18 mouse cellular contexts compared by ENCODE assay signal in genomic region chr10:84111502-84111901, GRCm38 (mm10).
DNase-seq lines count a peak whose midpoint lies in the region; ATAC-seq and TF ChIP-seq lines count a peak whose summit lies in the region.
"Had no signal": no experiment of that assay in that cellular context is flagged by ENCODE, and none has a peak within 500 bp of the region (broad histone marks: within the 10 kb centered on the region; RNA-seq: fewer than 3 reads in every experiment).

No protein-coding gene starts in this region.

- H3K4me1 ChIP-seq in forebrain, embryonic 14.5 days (ENCODE audit: control insufficient read depth, insufficient read depth, low read length): 0 out of 2 replicates have a peak, but pooled peaks cover 2% of the 10 kb centered on the region
- peaks cover 11% of the 10 kb centered on the region for H3K4me1 ChIP-seq in forebrain, embryonic 12.5 days
- H3K4me1 ChIP-seq in midbrain, embryonic 14.5 days (ENCODE audit: control insufficient read depth, insufficient read depth, low read length): 0 out of 2 replicates have a peak, but pooled peaks cover 4% of the 10 kb centered on the region
- H3K4me1 ChIP-seq in midbrain, embryonic 15.5 days: no peaks in the 10 kb centered on the region
- H3K4me1 ChIP-seq in hindbrain, postnatal 0 days (ENCODE audit: insufficient read depth, low read length): no peaks in the 10 kb centered on the region
- H3K4me1 ChIP-seq in lung, postnatal 0 days (ENCODE audit: insufficient read depth, low read depth, low read length): no peaks in the 10 kb centered on the region
- H3K4me1 ChIP-seq: heart, embryonic 15.5 days had no signal

- no peak overlapping the region for H3K4me2 ChIP-seq in forebrain, embryonic 14.5 days (ENCODE audit: low read length)
- H3K4me2 ChIP-seq in forebrain, embryonic 12.5 days: no peak overlapping the region
- no peak overlapping the region for H3K4me2 ChIP-seq in midbrain, embryonic 14.5 days (ENCODE audit: low read length)
- no peak overlapping the region for H3K4me2 ChIP-seq in midbrain, embryonic 15.5 days
- no peak overlapping the region for H3K4me2 ChIP-seq in hindbrain, postnatal 0 days (ENCODE audit: low read depth, low read length)
- no peak overlapping the region for H3K4me2 ChIP-seq in lung, postnatal 0 days (replicated peaks; ENCODE audit: low read depth, low read length)
- H3K4me2 ChIP-seq: heart, embryonic 15.5 days; hindbrain, embryonic 14.5 days; limb, embryonic 13.5 days; midbrain, embryonic 12.5 days had no signal

- no peak for ATAC-seq in forebrain, embryonic 14.5 days
- ATAC-seq in forebrain, embryonic 12.5 days (ENCODE audit: low FRiP score): no peak
- ATAC-seq in midbrain, embryonic 14.5 days (ENCODE audit: low FRiP score, low TSS enrichment): no peak
- ATAC-seq in midbrain, embryonic 15.5 days (replicated peaks): no peak
- no peak for ATAC-seq in hindbrain, postnatal 0 days
- no peak for ATAC-seq in lung, postnatal 0 days
- ATAC-seq: intestine, postnatal 0 days had no signal

- 27% methylated on average over 5 of the region's 5 CpGs for WGBS in forebrain, embryonic 14.5 days
- WGBS in forebrain, embryonic 12.5 days: 22% methylated on average over 5 of the region's 5 CpGs
- WGBS in midbrain, embryonic 14.5 days: 15% methylated on average over 5 of the region's 5 CpGs
- 15% methylated on average over 5 of the region's 5 CpGs for WGBS in midbrain, embryonic 15.5 days
- WGBS in hindbrain, postnatal 0 days: 36% methylated on average over 5 of the region's 5 CpGs
- 54% methylated on average over 5 of the region's 5 CpGs for WGBS in lung, postnatal 0 days

- TF ChIP-seq EP300 in lung, postnatal 0 days (IDR thresholded peaks at IDR 0.05): no peak

- no peak overlapping the region for H3K4me3 ChIP-seq in forebrain, embryonic 14.5 days (ENCODE audit: low read depth, low read length)
- H3K4me3 ChIP-seq in forebrain, embryonic 12.5 days (replicated peaks): no peak overlapping the region
- no peak overlapping the region for H3K4me3 ChIP-seq in midbrain, embryonic 14.5 days (replicated peaks; ENCODE audit: low read depth, low read length)
- H3K4me3 ChIP-seq in midbrain, embryonic 15.5 days: no peak overlapping the region
- H3K4me3 ChIP-seq in hindbrain, postnatal 0 days (ENCODE audit: low read length): no peak overlapping the region
- no peak overlapping the region for H3K4me3 ChIP-seq in lung, postnatal 0 days (ENCODE audit: low read depth, low read length)
- H3K4me3 ChIP-seq: heart, embryonic 15.5 days; left cerebral cortex, adult 2 months; limb, embryonic 13.5 days; midbrain, embryonic 12.5 days had no signal

- DNase-seq in forebrain, embryonic 14.5 days (ENCODE audit: low spot score): peak; percentile 20
- DNase-seq in midbrain, embryonic 14.5 days: peak; percentile 24
- DNase-seq in thymus, adult 18-20 months: peak; percentile 75 to 88
- no peak for DNase-seq in yolk sac, embryonic 10.5 days (ENCODE audit: low spot score)
- DNase-seq in hindbrain, postnatal 0 days (ENCODE audit: low spot score): no peak
- DNase-seq in lung, postnatal 0 days (ENCODE audit: low spot score): no peak
- DNase-seq: cerebellum, adult 11 months; kidney, postnatal 10 days; lung, postnatal 36 days; retina, postnatal 1 day had no signal

- no peaks in the 10 kb centered on the region for H3K27me3 ChIP-seq in forebrain, embryonic 14.5 days (replicated peaks; ENCODE audit: control insufficient read depth, insufficient read depth, low read length)
- H3K27me3 ChIP-seq in forebrain, embryonic 12.5 days: no peaks in the 10 kb centered on the region
- no peaks in the 10 kb centered on the region for H3K27me3 ChIP-seq in midbrain, embryonic 14.5 days (ENCODE audit: control insufficient read depth, insufficient read depth, low read length)
- no peaks in the 10 kb centered on the region for H3K27me3 ChIP-seq in midbrain, embryonic 15.5 days (replicated peaks)
- no peaks in the 10 kb centered on the region for H3K27me3 ChIP-seq in hindbrain, postnatal 0 days (ENCODE audit: insufficient read depth, low read length)
- H3K27me3 ChIP-seq in lung, postnatal 0 days (replicated peaks; ENCODE audit: insufficient read depth, low read length): no peaks in the 10 kb centered on the region
- H3K27me3 ChIP-seq: heart, embryonic 15.5 days; limb, embryonic 13.5 days; midbrain, embryonic 12.5 days had no signal

- no peak overlapping the region for H3K27ac ChIP-seq in forebrain, embryonic 14.5 days (ENCODE audit: low read depth, low read length)
- H3K27ac ChIP-seq in forebrain, embryonic 12.5 days: no peak overlapping the region
- H3K27ac ChIP-seq in midbrain, embryonic 14.5 days (replicated peaks; ENCODE audit: low read depth, low read length): no peak overlapping the region
- no peak overlapping the region for H3K27ac ChIP-seq in midbrain, embryonic 15.5 days
- no peak overlapping the region for H3K27ac ChIP-seq in hindbrain, postnatal 0 days
- no peak overlapping the region for H3K27ac ChIP-seq in lung, postnatal 0 days (ENCODE audit: low read length)
- H3K27ac ChIP-seq: heart, embryonic 15.5 days; hindbrain, embryonic 14.5 days; left cerebral cortex, adult 2 months; limb, embryonic 13.5 days; midbrain, embryonic 12.5 days had no signal

- no peaks in the 10 kb centered on the region for H3K36me3 ChIP-seq in forebrain, embryonic 14.5 days (ENCODE audit: control insufficient read depth, insufficient read depth, low read length)
- H3K36me3 ChIP-seq in forebrain, embryonic 12.5 days (replicated peaks): no peaks in the 10 kb centered on the region
- no peaks in the 10 kb centered on the region for H3K36me3 ChIP-seq in midbrain, embryonic 14.5 days (ENCODE audit: control insufficient read depth, insufficient read depth, low read length)
- H3K36me3 ChIP-seq in midbrain, embryonic 15.5 days (replicated peaks): no peaks in the 10 kb centered on the region
- no peaks in the 10 kb centered on the region for H3K36me3 ChIP-seq in hindbrain, postnatal 0 days (ENCODE audit: insufficient read depth, low read length)
- H3K36me3 ChIP-seq in lung, postnatal 0 days (ENCODE audit: insufficient read depth, low read length): no peaks in the 10 kb centered on the region
- H3K36me3 ChIP-seq: heart, embryonic 15.5 days; limb, embryonic 13.5 days; midbrain, embryonic 12.5 days had no signal

- no peaks in the 10 kb centered on the region for H3K9me3 ChIP-seq in forebrain, embryonic 14.5 days (replicated peaks; ENCODE audit: control insufficient read depth, low read length)
- no peaks in the 10 kb centered on the region for H3K9me3 ChIP-seq in forebrain, embryonic 12.5 days
- no peaks in the 10 kb centered on the region for H3K9me3 ChIP-seq in midbrain, embryonic 14.5 days (ENCODE audit: control insufficient read depth, low read length)
- no peaks in the 10 kb centered on the region for H3K9me3 ChIP-seq in midbrain, embryonic 15.5 days
- no peaks in the 10 kb centered on the region for H3K9me3 ChIP-seq in hindbrain, postnatal 0 days (ENCODE audit: low read length)
- H3K9me3 ChIP-seq in lung, postnatal 0 days (ENCODE audit: low read length): no peaks in the 10 kb centered on the region
- H3K9me3 ChIP-seq: heart, embryonic 15.5 days; limb, embryonic 13.5 days; midbrain, embryonic 12.5 days had no signal

- TF ChIP-seq CTCF in hindbrain, postnatal 0 days (IDR thresholded peaks at IDR 0.05; ENCODE audit: low read depth): no peak
- TF ChIP-seq CTCF in lung, postnatal 0 days (IDR thresholded peaks at IDR 0.05): no peak

- H3K9ac ChIP-seq in forebrain, embryonic 14.5 days (ENCODE audit: low read length): no peak overlapping the region
- no peak overlapping the region for H3K9ac ChIP-seq in forebrain, embryonic 12.5 days
- H3K9ac ChIP-seq in midbrain, embryonic 14.5 days (replicated peaks; ENCODE audit: low read length): no peak overlapping the region
- no peak overlapping the region for H3K9ac ChIP-seq in midbrain, embryonic 15.5 days
- no peak overlapping the region for H3K9ac ChIP-seq in hindbrain, postnatal 0 days (replicated peaks; ENCODE audit: low read length)
- no peak overlapping the region for H3K9ac ChIP-seq in lung, postnatal 0 days (replicated peaks; ENCODE audit: low read depth)
- H3K9ac ChIP-seq: heart, embryonic 15.5 days; hindbrain, embryonic 14.5 days; limb, embryonic 13.5 days; midbrain, embryonic 12.5 days had no signal

Comparison
In these comparisons a context has a peak if more than half of its experiments do, and no peak if none do; other contexts are left out.
1. DNase-seq: peak in forebrain, embryonic 14.5 days (single experiment), midbrain, embryonic 14.5 days (single experiment) and thymus, adult 18-20 months (2 of 2); none in yolk sac, embryonic 10.5 days (single experiment), hindbrain, postnatal 0 days (single experiment) and lung, postnatal 0 days (single experiment).